Mouse (Mus musculus) midbrain, embryonic 14.5 days (tissue): ENCODE measurements around the gene Gm10300. TPM values are rescaled to one million over a fixed set of nuclear protein-coding genes. Genes with fewer than 3 reads are reported as not detected.
A peak's percentile ranks its signal among the peaks of the same experiment; 100 is the strongest.

ENCODE experiments used
- ATAC-seq: fragments of 200-750 bp; cut with Nextera tagmentation; 2 replicates; pipeline ENCODE4 v1.8.0; 2017; ENCODE audit warnings: moderate number of reproducible peaks, moderate library complexity; ENCODE audit not compliant: low FRiP score, low TSS enrichment
- DNase-seq: peaks from one replicate; pipeline ENCODE4 v3.0.0-alpha.2; 2015
- H3K27ac ChIP-seq: fragments of 300-500 bp; sonication (generic); replicated peaks from 2 replicates; pipeline ENCODE4 v1.5.1; 2014; ENCODE audit warnings: mild to moderate bottlenecking, low read depth, low read length, moderate library complexity
- H3K27me3 ChIP-seq: fragments of 300-500 bp; sonication (generic); 2 replicates; pipeline ENCODE4 v1.6.1; 2014; ENCODE audit warnings: low read length, control low read depth, mixed read lengths; ENCODE audit not compliant: control insufficient read depth, insufficient read depth
- H3K36me3 ChIP-seq: fragments of 300-500 bp; sonication (generic); 2 replicates; pipeline ENCODE4 v1.6.1; 2014; ENCODE audit warnings: low read length, control low read depth; ENCODE audit not compliant: control insufficient read depth, insufficient read depth
- H3K4me1 ChIP-seq: fragments of 300-500 bp; sonication (generic); 2 replicates; pipeline ENCODE4 v1.6.1; 2014; ENCODE audit warnings: mild to moderate bottlenecking, antibody characterized with exemption, low read length, control low read depth; ENCODE audit not compliant: control insufficient read depth, insufficient read depth
- H3K4me2 ChIP-seq: fragments of 300-500 bp; sonication (generic); 2 replicates; pipeline ENCODE4 v1.6.1; 2014; ENCODE audit warnings: mild to moderate bottlenecking, low read length, moderate library complexity
- H3K4me3 ChIP-seq: fragments of 300-500 bp; sonication (generic); replicated peaks from 2 replicates; pipeline ENCODE4 v1.5.1; 2014; ENCODE audit warnings: low read depth, low read length
- H3K9ac ChIP-seq: fragments of 300-500 bp; sonication (generic); replicated peaks from 2 replicates; pipeline ENCODE4 v1.6.1; 2014; ENCODE audit warnings: mild to moderate bottlenecking, low read length, moderate library complexity
- H3K9me3 ChIP-seq: fragments of 300-500 bp; sonication (generic); 2 replicates; pipeline ENCODE4 v1.6.1; 2016; ENCODE audit warnings: low read length, control low read depth, mixed read lengths; ENCODE audit not compliant: control insufficient read depth
- WGBS: fragments of 180-500 bp; shearing (Covaris S2); extraction: QIAGEN DNeasy Blood & Tissue Kit; methylation state at CpG from one replicate; pipeline ENCODE4 v1.1.7; 2014; 5-methylcytosine and 5-hydroxymethylcytosine counted together
- polyA plus RNA-seq: library from polyadenylated mRNA; unstranded; fragments of >200 nt; fragmentation: Nextera tagmentation; extraction: Ambion mirVana; gene quantifications from 2 replicates; pipeline ENCODE4 v1.2.1, GENCODE M21; 2014

Gm10300 gene
- polyA plus RNA-seq, 1 experiment from 2014 or later = not detected

DNA sequence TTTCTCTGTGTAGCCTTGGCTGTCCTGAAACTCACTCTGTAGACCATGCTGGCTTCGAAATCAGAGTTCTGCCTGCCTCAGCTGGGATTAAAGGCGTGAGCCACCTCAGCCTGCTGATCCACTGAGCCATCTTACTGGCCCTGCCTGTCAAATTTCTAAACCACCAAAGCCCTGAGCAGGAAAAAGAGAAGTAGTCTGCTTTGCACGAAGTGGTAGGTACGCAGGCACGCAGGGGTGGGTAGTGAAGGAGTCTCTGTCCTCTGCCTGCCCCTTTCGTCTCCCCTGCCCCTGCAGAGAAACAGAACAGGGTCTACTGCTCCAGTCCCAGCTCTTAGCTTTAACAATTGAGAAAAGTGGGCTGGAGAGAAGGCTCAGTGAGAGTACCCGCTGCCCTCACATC is 10.6 kb downstream of the Gm10300 start:
- ATAC-seq = no peak
- Histone ChIP-seq H3K27ac (no peak overlapping the region), H3K4me2 (no peak overlapping the region), H3K9ac (no peak overlapping the region), H3K27me3 (no peaks in the 10 kb centered on the region), H3K4me3 (no peak overlapping the region), H3K36me3 (no peaks in the 10 kb centered on the region), H3K4me1 (no peaks in the 10 kb centered on the region), H3K9me3 (no peaks in the 10 kb centered on the region)
- 83% methylated on average over 7 of the region's 7 CpGs for WGBS
- DNase-seq = no peak

- Histone ChIP-seq H3K4me2 (no peak overlapping the region), H3K4me1 (no peaks in the 10 kb centered on the region), H3K4me3 (no peak overlapping the region), H3K27me3 (no peaks in the 10 kb centered on the region), H3K36me3 (no peaks in the 10 kb centered on the region), H3K9ac (no peak overlapping the region), H3K27ac (no peak overlapping the region), H3K9me3 (no peaks in the 10 kb centered on the region)
- no peak for ATAC-seq
- 19% methylated on average over 7 of the region's 7 CpGs for WGBS
- peak; percentile 91 for DNase-seq
Observed at GRCm38 (mm10) chr4:132088921-132089320, 14.4 kb downstream of the Gm10300 start.

DNA sequence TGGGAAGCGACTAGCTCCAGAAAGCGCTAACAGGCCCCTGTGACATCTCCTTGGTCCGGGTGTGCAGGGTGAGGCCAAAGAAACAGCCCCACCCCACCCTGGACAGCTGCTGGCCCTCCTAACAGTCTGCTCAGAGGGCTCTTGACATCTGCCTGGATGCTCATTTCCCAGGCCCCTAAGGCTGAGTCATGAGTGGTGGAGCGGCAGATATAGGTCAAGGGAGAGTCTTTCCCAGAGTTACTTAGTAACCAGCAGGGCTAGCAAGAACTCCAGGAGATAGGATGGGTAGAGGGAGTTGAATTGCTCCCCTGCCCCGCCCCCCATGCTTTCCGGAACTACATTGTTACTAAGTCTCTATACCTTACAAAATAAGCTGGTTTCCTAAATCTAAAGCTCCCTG is 18.6 kb downstream of the Gm10300 start:
- DNase-seq (no peak), ATAC-seq (no peak)
- Histone ChIP-seq H3K36me3 (no peaks in the 10 kb centered on the region), H3K4me3 (no peak overlapping the region), H3K4me1 (no peaks in the 10 kb centered on the region), H3K27ac (no peak overlapping the region), H3K9ac (no peak overlapping the region), H3K27me3 (no peaks in the 10 kb centered on the region), H3K4me2 (no peak overlapping the region), H3K9me3 (no peaks in the 10 kb centered on the region)
- WGBS = 86% methylated on average over 6 of the region's 6 CpGs

DNA sequence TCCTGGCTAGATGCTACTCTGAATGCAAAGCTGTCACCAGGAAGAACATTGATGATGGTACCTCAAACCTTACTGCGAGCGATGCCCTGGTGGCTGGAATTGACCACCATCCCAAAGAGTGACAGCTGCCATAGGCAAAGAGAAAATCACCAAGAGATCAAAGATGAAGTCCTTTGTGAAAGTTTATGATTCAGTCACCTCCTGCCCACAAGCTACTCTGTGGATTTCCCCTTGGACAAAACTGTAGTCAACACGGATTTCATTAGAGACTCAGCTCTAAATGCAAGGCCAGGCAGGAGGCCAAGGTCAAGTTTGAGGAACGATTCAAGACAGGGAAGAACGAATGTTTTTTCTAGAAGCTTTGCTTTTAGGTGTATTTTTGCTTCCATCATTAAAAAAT is 19.4 kb downstream of the Gm10300 start:
- 89% methylated on average over 5 of the region's 5 CpGs for WGBS
- H3K9ac ChIP-seq = no peak overlapping the region
- H3K4me3 ChIP-seq = no peak overlapping the region
- DNase-seq (no peak), ATAC-seq (no peak)
- H3K27me3 ChIP-seq = no peaks in the 10 kb centered on the region
- no peaks in the 10 kb centered on the region for H3K9me3 ChIP-seq
- no peaks in the 10 kb centered on the region for H3K4me1 ChIP-seq
- no peak overlapping the region for H3K4me2 ChIP-seq
- H3K36me3 ChIP-seq = no peaks in the 10 kb centered on the region
- H3K27ac ChIP-seq = no peak overlapping the region

GRCm38 (mm10) chr4:132095043-132095442 is 20.5 kb downstream of the Gm10300 start:
- Histone ChIP-seq H3K36me3 (no peaks in the 10 kb centered on the region), H3K4me2 (no peak overlapping the region), H3K4me3 (no peak overlapping the region), H3K9ac (no peak overlapping the region), H3K27me3 (no peaks in the 10 kb centered on the region), H3K4me1 (no peaks in the 10 kb centered on the region), H3K9me3 (no peaks in the 10 kb centered on the region), H3K27ac (no peak overlapping the region)
- WGBS = 72% methylated on average over 7 of the region's 7 CpGs
- ATAC-seq = no peak
- DNase-seq = no peak

DNA sequence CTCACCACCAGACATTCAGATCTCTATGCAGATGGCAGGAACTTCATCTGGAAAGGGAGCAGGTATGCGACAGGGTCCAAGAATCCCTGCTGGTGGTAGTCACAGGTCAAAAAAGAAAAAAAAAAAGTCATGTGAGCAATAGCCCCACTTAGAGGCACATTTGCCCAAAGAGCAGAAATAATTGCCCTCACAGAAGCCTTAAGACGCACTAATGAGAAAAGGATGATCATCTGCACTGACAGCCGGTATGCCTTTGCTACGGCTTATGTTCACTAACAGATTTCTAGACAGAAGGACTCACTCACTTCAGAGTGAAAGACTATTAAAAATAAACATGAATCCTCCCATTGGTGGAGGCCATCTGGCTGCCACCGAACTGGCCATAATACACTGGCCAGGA is 25.1 kb downstream of the Gm10300 start:
- WGBS = 81% methylated on average over 5 of the region's 5 CpGs
- Histone ChIP-seq H3K27me3 (no peaks in the 10 kb centered on the region), H3K36me3 (no peaks in the 10 kb centered on the region), H3K4me3 (no peak overlapping the region), H3K9me3 (no peaks in the 10 kb centered on the region), H3K4me1 (no peaks in the 10 kb centered on the region), H3K4me2 (no peak overlapping the region), H3K27ac (no peak overlapping the region), H3K9ac (no peak overlapping the region)
- DNase-seq (no peak), ATAC-seq (no peak)

DNA sequence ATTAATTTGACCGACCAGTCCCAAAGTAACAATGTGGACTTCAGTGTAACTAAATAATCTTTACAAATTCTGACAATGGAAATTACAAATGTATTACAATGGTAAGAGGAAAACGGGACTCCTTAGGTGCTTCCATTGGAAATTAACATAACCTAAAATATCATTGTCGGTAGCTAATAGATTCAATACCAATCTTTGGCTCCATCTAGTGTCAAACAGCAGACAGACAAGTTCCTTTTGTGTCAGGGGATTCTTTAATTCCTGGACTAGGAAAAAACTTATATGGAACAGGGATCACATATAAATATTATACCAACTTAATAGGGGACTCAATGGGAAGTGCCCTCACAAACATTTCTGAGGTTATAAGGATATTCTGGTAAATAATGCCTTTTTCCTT is 26.7 kb downstream of the Gm10300 start:
- H3K4me1 ChIP-seq = no peaks in the 10 kb centered on the region
- H3K4me3 ChIP-seq = no peak overlapping the region
- H3K9ac ChIP-seq = no peak overlapping the region
- no peaks in the 10 kb centered on the region for H3K36me3 ChIP-seq
- H3K27me3 ChIP-seq = no peaks in the 10 kb centered on the region
- DNase-seq (peak; percentile 69), ATAC-seq (no peak)
- no peak overlapping the region for H3K4me2 ChIP-seq
- no peak overlapping the region for H3K27ac ChIP-seq
- H3K9me3 ChIP-seq = no peaks in the 10 kb centered on the region
- 34% methylated on average over 3 of the region's 3 CpGs for WGBS

- H3K4me2 ChIP-seq = no peak overlapping the region
- DNase-seq (no peak), ATAC-seq (no peak)
- WGBS = 98% methylated on average over 7 of the region's 7 CpGs
- no peak overlapping the region for H3K9ac ChIP-seq
- H3K36me3 ChIP-seq = no peaks in the 10 kb centered on the region
- no peaks in the 10 kb centered on the region for H3K27me3 ChIP-seq
- H3K27ac ChIP-seq = no peak overlapping the region
- H3K9me3 ChIP-seq = no peaks in the 10 kb centered on the region
- no peak overlapping the region for H3K4me3 ChIP-seq
- H3K4me1 ChIP-seq = 0 out of 2 replicates have a peak, but pooled peaks cover 3% of the 10 kb centered on the region
Observed at GRCm38 (mm10) chr4:132108221-132108620, 33.7 kb downstream of the Gm10300 start.

GRCm38 (mm10) chr4:132111227-132111626 is 36.7 kb downstream of the Gm10300 start:
- H3K36me3 ChIP-seq = no peaks in the 10 kb centered on the region
- ATAC-seq = no peak
- no peak overlapping the region for H3K4me2 ChIP-seq
- H3K27ac ChIP-seq = no peak overlapping the region
- no peak overlapping the region for H3K9ac ChIP-seq
- no peaks in the 10 kb centered on the region for H3K9me3 ChIP-seq
- H3K27me3 ChIP-seq = no peaks in the 10 kb centered on the region
- 7% methylated on average over 4 of the region's 4 CpGs for WGBS
- H3K4me3 ChIP-seq = no peak overlapping the region
- H3K4me1 ChIP-seq = 0 out of 2 replicates have a peak, but pooled peaks cover 3% of the 10 kb centered on the region
- no peak for DNase-seq
